Comparison of ENCODE assay signal across 9 mouse cellular contexts in the genomic region with DNA sequence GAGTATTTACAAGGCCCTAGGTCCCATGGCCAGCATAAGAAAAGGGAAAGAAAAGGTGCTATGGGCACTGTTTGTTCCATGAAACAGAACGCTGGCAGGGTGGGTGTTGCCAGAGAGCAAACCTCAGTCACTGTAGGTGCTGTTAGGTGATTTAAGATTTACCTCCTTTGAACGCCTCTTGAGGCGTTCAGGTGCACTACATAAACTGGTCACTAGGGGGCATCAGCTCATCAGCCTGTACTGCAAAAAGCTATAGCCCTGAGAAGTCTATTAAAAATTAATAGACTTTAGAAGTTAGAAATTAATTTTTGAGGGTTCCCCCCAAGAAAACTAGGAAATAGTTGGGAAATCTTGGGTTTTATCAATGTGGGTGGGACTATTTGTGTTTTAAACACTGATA. TPM values are rescaled to one million over a fixed set of nuclear protein-coding genes. Genes with fewer than 3 reads are reported as not detected.
DNase-seq lines count a peak whose midpoint lies in the region; ATAC-seq lines count a peak whose summit lies in the region.
"Had no signal": no experiment of that assay in that cellular context is flagged by ENCODE, and none has a peak within 500 bp of the region (broad histone marks: within the 10 kb centered on the region; RNA-seq: fewer than 3 reads in every experiment).

No protein-coding gene starts in this region.

- H3K4me1 ChIP-seq in neural tube, embryonic 15.5 days, result peaks cover 25% of the 10 kb centered on the region

- H3K27me3 ChIP-seq in neural tube, embryonic 15.5 days (replicated peaks), result no peaks in the 10 kb centered on the region
- H3K27me3 ChIP-seq: stomach, embryonic 15.5 days had no signal

- H3K4me2 ChIP-seq in neural tube, embryonic 15.5 days, result no peak overlapping the region
- H3K4me2 ChIP-seq: stomach, embryonic 15.5 days had no signal

- no peak overlapping the region for H3K9ac ChIP-seq in neural tube, embryonic 15.5 days (replicated peaks)
- H3K9ac ChIP-seq: stomach, embryonic 15.5 days had no signal

- H3K36me3 ChIP-seq in neural tube, embryonic 15.5 days, result peaks cover 6% of the 10 kb centered on the region

- no peaks in the 10 kb centered on the region for H3K9me3 ChIP-seq in neural tube, embryonic 15.5 days (replicated peaks)
- H3K9me3 ChIP-seq: stomach, embryonic 15.5 days had no signal

- WGBS in neural tube, embryonic 15.5 days, result 1% methylated on average over 3 of the region's 3 CpGs

- no peak for ATAC-seq in neural tube, embryonic 15.5 days (ENCODE audit: low FRiP score)

- no peak overlapping the region for H3K27ac ChIP-seq in neural tube, embryonic 15.5 days (replicated peaks)
- H3K27ac ChIP-seq: stomach, embryonic 15.5 days had no signal

- no peak overlapping the region for H3K4me3 ChIP-seq in neural tube, embryonic 15.5 days (replicated peaks)
- H3K4me3 ChIP-seq: stomach, embryonic 15.5 days had no signal

- DNase-seq in neural tube, embryonic 10.5 days (ENCODE audit: extremely low spot score, low spot score), result peak; percentile 77
- peak; percentile 78 for DNase-seq in c-Kit-positive CD71-positive TER-119-positive erythroid progenitor cells, embryonic 14.5 days (ENCODE audit: low spot score)
- DNase-seq in gastrocnemius, adult 18-20 months (ENCODE audit: low spot score), result peak; percentile 80
- DNase-seq in kidney, postnatal 25 days, result peak; percentile 78 to 90
- peak; percentile 75 to 81 for DNase-seq in lung, adult 18-20 months
- DNase-seq in right cerebral cortex, adult 2 months (ENCODE audit: low spot score in 2 of 2), result peak; percentile 88 to 90
- peak; percentile 86 for DNase-seq in urinary bladder, postnatal 14 days (ENCODE audit: low spot score)

RNA-seq across cellular contexts. Expression of a gene that starts 3.0 kb away (rescaled TPM):
- polyA plus RNA-seq in neural tube, embryonic 15.5 days (2015; fragmentation: Nextera tagmentation; extraction: Ambion mirVana), result 67.4 and 69.7 TPM in 2 replicates
- total RNA-seq in gastrocnemius, adult 18-20 months (2021), result 1 to 10 TPM; 2.7 to 4.7 TPM

RNA-seq across cellular contexts. Expression of a gene that starts 30.0 kb away (rescaled TPM):
- 162 and 180 TPM in 2 replicates for polyA plus RNA-seq in neural tube, embryonic 15.5 days (2015; fragmentation: Nextera tagmentation; extraction: Ambion mirVana)
- total RNA-seq in gastrocnemius, adult 18-20 months (2021), result 10 to 100 TPM; 63.4 to 69.3 TPM
